Mouse (Mus musculus): ENCODE results near the gene Tomm40l.
"Not testable (repeated sequence)": the region's sequence is repeated elsewhere in the genome, so short reads cannot be mapped to it uniquely, and the experiment has no call there.

Gene Tomm40l

GRCm38 (mm10) chr1:171250680-171251593 lies 28.6 kb upstream of the Tomm40l start, which contains the start of gene Ndufs2:
Gene Ndufs2, minus strand, starts transcription at chr1:171251388.
- DNase-seq (ENCODE audit: low spot score): peak; percentile 67

DNA sequence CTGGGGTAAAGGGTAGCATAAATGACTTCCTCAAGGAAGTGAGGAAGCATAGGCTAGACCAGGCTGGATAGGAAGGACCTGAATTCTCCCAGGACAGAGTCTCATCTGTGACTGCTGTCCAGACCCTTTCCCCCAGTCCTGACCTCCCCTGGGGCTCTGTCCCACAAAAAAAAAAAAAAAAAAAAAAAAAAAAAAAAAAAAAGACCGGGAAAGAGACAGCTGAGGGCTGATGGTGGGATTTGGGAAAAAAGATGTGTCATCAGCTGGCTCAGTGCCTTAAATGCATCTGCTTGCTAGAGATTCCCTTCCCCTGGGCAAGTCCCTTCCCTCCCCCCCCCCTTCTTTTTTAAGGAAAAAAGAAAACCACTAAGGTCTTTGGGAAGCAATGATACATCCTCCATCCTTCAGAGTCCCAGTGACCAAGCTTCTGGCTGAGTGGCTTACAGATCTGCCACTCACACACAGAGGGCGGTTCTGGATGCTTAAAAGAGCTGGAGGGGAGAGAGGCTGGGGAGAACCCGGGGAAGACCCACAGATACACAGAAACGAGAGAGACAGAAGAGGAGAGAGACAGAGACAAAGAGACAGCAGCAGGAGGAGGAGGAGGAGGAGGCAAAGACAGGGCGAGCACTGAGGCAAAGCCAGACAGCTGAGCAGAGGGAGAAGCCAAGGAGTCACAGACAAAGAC lies 27.7 kb upstream of the Tomm40l start, which contains the start of gene Adamts4:
TSS of gene Adamts4 (plus strand) at position 509 of the 688 bp plus-strand sequence.
- peak; percentile 76 for DNase-seq (ENCODE audit: low spot score)

DNA sequence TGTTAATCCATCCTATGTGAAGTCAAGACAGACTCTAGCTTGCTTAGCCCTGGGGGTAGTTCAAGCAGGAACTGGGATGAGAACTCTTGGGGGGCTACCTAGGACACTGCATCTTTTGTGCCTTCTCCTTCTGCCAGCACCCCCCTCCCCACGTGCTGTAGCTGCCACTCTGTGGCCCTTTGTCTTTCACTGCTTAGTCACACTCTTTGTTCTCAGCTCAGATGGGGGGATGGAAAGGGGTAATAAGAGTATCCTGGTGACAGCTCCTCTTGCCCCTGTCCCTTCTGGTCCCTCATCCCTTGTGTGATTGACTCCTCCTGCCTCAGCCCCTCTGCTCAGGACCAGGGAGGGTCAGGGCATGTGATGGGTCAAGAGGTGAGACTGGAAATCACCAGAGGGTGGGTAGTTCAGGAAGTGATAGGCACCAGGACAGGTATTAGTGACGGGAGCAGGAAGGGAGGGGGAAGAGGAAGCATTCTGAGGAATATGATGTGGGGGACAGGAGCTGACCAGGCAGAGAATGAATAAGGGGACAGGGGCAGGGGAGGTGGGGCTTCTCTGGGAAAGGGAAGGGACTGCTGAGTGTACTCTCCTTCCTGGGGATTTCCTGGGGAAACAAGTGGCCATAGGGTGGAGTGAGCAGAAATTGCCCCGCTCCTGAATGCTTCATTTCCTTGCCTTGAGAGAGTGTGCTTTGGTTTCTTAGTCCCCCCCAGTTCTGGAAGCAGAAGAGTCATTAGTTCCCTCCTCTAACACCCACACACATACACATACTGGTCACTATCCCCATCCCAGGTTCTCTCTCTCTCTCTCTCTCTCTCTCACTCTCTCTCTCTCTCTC lies 26.3 kb upstream of the Tomm40l start:
- DNase-seq (ENCODE audit: low spot score): peak; percentile 39

DNA sequence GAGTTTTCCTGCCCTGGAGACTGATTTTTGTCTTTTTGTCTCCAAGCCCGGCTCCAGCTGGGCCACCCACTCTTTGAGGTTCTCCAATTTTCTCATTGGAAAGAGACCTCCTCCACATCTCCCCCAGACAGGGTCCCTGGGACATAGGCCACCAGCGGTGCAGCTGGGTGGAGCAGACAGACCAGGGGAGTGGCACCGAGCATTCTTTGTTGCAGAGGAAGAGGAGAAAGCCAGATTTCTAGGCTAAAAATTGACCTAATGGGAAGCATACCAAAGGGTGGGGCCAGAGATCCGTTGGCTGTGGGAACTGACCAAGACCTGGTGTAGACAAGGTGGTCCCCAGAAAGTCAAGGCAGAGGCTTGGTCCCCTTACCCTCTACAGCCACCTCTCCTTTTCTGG lies 25.6 kb upstream of the Tomm40l start:
- DNase-seq (ENCODE audit: low spot score): no peak

DNA sequence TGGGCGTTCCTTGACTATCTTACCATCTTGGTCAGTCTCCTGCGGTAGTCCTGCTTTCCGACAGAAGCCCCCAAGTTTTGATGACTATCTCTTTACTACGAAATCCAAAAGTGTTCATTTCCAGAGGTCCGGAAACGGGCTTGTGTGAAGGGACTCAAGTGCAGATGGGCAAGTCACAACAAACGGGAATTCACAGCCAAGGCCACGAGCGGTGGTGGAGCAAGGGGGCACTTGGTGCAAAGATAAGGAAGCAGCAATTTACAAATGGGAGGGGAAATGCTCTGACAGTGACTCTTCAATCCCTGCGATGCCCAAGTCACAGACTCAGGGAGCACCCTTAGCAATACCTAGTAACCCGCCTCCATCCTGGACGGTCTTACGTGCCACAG lies 25.1 kb upstream of the Tomm40l start:
- no peak for DNase-seq (ENCODE audit: low spot score)

- DNase-seq (ENCODE audit: low spot score): peak; percentile 99
These were observed 24.6 kb upstream of the Tomm40l start for GRCm38 (mm10) chr1:171246709-171247452.

DNA sequence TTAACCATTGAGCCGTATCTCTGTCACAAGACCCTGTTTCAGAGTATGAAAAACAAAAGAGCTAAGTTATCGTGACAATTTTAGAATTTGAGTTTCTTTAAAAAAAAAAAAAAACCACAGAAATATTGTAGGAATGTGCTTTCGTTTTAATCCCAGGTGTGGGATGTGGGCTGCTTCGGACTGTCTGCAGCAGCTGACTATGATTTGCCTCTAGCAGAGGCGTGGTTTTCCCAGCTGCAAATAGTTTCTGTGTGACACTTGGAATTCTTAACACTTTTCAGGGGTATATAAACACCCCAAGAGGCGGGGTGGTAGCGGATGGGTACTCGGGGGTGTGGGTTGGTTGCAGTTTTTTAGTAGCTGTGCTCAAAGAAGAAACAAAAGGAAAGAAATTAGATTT lies 23.0 kb upstream of the Tomm40l start:
- DNase-seq (ENCODE audit: low spot score): no peak

- DNase-seq (ENCODE audit: low spot score): not testable (repeated sequence)
These were observed 19.6 kb upstream of the Tomm40l start for GRCm38 (mm10) chr1:171241952-171242351.

DNA sequence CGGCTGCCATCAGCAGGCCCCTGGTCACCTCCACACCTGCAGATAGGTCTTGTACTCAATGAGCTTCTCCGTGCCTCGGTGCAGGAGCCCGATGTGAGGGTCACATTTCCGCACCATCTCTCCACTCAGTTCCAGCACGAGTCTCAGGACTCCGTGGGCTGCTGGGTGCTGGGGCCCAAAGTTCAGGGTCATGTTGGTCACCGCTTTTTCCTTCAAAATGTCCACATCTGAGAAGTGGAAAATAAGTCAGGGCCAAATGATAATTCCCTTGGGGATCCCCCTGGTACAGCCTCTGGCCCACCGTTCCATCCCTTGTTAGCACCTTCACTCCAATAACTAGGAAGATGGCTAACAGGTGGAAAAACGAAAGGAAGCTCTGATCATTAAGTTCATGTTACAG lies 18.6 kb upstream of the Tomm40l start:
- no peak for DNase-seq (ENCODE audit: low spot score)

DNA sequence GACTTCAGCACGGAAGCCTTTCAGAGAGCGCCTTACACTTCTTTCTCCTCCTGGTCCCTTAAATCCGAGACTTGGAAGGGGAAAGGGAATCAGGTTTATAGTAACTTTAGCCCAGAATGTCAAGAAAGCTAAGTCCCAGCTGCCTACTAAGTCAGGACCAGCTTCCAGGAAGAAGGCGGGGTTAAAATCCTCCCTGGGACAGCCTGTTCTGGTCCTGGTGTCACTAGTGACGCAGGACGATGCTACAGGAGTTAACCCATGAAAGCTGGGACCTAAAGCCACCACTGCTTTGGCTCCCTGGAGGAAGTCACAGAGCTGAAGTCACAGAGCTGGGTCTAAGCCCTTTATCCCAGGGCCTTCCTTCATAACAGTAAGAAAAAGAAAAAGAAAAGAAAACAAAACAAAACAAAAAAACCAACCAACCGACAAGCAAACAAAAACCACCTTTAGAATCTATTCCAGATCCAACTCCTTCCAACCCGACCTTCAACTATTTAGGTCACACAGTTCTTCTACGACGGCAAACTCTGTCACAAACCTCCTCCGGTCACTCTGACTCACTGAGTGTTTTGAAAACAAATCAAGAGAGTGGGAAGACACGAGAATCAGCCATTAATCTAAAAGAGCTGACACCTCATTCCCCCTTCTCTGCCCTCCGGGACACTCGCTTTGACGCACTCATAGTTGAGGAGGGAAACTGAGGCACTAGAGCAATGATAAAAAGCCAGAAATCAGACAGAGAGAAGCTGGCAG lies 17.9 kb upstream of the Tomm40l start:
- DNase-seq (ENCODE audit: low spot score): no peak

- DNase-seq (ENCODE audit: low spot score): peak; percentile 71
These were observed 16.1 kb upstream of the Tomm40l start for GRCm38 (mm10) chr1:171238463-171238862.

DNA sequence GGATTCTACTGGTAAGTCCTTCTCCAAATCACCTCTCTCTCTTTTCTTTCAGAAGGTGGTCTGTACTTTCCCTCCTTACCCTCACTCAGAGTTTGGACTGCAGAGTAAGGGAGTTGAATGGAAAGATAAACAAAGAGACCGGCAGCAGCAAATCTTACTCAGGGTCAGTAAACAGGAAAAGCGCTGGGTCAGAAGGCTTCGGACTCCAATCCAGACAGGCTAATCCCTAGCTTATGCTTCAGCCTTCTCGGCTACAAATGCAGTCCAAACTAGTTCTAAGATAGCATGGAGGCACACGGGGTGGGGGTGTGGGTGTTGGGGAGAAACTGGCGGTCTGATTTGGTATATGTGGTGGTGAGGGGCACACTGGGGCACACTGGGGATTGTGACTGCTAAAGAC lies 15.1 kb upstream of the Tomm40l start:
- no peak for DNase-seq (ENCODE audit: low spot score)

GRCm38 (mm10) chr1:171235791-171236190 lies 13.5 kb upstream of the Tomm40l start:
- no peak for DNase-seq (ENCODE audit: low spot score)

DNA sequence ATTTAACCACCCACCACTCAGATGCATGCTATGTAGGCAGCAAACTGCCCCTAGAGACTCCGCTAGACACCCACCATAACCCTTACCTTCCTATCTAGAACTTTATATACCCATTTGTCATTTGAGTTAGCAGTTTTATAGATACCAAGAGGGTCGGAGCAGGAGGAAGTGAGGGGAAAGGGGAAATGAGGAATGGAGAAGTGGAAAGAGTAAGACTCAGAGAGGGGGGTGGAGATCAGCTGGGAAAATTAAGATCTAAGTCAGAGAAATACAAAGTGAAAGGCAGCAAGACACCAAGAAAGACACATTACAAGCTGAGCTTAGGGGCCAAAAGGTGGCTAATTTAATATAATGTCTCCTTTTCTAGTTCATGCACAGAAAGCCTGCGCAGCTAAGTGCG lies 12.2 kb upstream of the Tomm40l start:
- DNase-seq (ENCODE audit: low spot score): no peak

DNA sequence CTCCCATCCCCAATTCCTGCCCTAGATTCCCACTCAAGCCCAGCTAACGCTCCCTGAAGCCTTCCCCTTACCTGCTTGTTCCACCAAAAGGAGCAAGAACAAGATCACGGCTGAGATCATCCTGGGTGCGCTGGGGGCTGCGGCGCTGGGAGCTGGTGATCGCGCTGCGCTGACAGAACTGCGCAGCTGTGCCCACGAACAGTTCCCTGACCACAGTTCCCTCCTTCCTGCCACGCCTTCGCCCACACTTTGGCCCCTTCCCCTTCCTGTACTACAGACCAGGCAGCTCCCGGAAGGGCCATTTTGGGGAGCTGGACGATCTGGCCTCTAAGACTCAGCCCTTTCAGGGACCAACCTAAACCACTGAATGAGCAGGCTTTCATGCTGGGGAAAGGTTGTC lies 11.8 kb upstream of the Tomm40l start, which contains the start of gene Fcer1g:
TSS of gene Fcer1g (minus strand) at position 240 of the 400 bp plus-strand sequence.
- no peak for DNase-seq (ENCODE audit: low spot score)

GRCm38 (mm10) chr1:171232800-171233730 lies 10.8 kb upstream of the Tomm40l start:
- DNase-seq (ENCODE audit: low spot score): no peak

- no peak for DNase-seq (ENCODE audit: low spot score)
These were observed 10.0 kb upstream of the Tomm40l start for GRCm38 (mm10) chr1:171232348-171232747.

DNA sequence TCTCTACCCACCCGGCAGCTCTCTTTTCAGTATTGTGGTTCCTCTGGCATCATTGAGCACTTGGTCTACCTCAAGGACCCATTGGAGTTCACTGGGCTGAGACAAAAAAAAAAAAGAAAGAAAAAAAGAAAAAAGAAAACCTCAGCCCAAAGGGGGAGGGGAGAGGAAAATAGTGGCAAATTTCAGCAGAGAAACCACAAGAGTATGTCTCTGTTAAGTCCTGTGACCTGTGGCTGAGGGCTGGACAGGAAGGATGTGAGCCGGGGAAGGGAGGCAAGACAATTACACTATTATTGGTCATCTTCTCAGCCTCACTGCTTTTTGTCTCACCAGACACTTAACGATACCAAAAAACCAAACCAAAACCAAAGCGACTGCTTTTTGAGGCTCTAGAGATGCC lies 9.5 kb upstream of the Tomm40l start:
- no peak for DNase-seq (ENCODE audit: low spot score)

DNA sequence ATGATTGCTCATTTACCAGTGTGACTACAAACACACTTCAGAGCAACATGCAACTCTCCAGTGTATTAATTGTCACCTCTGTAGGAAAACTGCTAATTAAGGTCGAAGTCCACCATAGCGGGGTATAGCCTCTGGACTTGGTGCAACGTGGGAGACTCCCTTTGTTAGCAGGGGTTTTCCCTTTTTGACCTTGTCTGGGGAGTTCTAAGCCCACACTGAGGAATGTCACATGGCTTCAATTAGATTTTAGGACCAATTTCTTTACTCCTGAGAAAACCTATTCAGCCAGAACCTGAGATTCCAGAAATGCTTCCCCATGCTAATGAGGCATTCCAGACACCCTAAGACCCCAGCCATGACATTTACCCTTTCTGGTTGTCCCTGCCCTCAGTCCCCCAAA lies 7.9 kb upstream of the Tomm40l start:
- no peak for DNase-seq (ENCODE audit: low spot score)

DNA sequence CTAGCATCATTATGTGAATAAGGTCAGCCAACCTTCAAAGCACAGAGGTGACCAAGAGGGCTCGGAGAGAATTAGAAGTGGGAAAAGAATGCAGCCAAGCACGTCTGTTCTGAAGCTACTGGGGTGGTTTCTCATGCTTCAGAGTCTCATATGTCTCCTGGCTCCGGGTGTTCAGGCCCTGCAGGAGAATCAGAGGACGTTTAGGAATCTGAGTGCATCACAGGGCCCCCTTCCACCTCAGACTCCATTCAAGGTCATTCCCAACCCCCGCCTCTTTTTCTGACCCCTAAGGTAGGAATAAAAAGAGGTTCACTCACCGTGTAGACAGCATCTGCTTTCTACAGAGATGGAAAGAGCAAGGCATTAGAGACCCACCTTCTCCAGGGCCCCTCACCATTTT lies 7.4 kb upstream of the Tomm40l start:
- DNase-seq (ENCODE audit: low spot score): no peak
